Mouse (Mus musculus): ENCODE data around the gene Dcaf8.
"Not testable (repeated sequence)": the region's sequence is repeated elsewhere in the genome, so short reads cannot be mapped to it uniquely, and the experiment has no call there.

The Dcaf8 gene

DNA sequence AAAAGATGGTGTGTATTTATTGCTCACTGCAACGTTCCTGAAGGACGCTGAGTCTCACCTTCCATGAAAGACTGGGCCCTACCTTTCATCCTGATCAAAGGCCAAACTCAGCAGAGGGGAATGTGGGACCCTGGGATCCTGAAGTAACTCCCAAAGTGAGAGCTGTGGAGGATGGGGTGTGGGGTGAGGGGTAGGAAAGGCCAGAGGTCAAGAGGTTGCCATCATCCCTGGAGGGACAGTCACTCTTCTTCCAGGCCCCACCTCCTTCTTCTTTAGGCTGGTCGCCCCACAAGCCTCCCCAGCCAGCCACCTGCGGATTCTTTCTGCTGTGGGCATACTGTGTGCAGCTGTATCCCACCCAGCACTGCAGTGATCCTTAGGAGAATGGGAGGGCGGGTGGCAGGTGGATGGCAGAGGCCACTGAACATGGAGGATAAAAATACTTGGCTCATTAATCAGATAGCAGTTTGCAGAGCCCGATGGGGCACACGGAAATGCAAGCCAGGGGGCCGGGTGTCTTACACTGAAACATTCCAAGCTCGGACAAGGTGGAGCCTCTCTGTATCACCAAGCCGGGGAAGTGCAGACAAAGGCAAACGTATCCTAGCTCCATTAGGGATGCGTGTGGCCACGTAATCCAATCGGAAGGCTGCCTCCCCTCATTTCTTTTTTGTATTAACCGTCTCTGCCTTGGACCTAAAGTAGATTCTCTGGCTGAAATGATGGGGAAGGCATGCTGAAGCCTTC, 70.5 kb downstream of the Dcaf8 start:
- DNase-seq (ENCODE audit: extremely low spot score, low spot score), result no peak

DNA sequence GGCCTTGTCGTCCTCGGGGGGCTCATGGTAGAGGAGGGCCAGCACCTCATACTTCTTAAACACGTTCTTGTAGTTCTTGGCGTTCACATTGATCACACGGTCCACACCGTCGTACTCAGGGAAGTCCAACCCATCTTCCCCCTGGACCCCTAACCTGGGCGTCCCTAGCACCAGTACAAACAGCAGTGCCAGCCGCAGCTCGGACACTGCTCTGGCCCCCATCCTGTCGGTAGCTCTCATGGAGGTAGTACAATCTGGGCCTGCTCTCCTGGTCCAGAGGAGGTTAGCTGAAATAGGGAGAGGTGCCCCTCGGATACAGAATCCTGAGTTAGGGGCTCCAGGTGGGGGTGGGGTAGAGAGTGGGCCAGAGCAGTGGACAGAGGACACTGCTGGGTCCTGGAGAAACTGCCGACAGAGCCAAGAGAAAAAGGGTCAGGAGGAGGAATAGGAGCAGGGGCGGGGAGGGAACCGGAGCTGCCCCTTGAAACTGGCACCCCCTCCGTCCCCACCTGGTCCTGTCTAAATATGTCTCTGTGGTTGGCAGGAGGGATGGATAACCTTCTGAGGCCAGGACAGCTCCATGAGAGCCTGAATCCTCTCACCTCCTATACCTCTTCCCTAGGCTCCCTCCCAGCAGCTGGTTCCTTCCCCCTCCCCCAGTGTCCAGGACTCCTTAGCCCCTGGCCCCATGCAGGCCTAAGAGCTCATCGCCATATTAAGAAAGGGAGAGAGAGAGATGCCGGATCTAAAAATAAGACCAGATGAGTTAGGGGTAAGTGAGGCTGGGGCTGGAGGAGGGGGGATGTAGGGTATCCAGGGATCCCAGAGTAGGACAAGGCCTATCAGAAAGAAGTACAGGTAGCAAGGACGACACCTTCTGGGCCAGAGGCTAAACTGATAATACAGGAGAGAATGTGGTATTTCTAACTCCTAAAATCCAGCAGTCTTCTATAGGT, 71.8 kb downstream of the Dcaf8 start, which contains the start of gene Casq1:
Casq1 (minus strand) TSS at position 418 of the 956 bp plus-strand sequence.
- DNase-seq (ENCODE audit: extremely low spot score, low spot score), result no peak

DNA sequence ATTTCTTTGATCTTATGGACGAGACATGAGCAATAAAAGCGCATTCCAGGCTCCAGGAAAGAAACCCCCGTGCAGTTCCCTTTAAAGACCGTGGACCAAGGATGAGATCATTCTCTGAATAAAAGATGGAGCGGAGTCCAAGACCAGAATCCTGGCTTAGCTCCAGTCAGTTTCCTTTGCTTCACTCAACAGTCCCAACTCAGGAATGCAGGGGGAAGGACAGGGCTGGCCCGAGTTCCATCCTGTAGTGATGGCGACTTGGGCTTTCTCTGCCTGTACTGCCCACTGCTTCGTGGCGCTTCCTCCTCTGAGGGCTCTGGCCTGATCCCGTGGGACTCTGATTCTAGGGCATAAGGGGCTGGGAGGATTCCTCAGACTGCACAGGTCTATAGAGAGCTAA, 72.5 kb downstream of the Dcaf8 start:
- DNase-seq (ENCODE audit: extremely low spot score, low spot score), result no peak

DNA sequence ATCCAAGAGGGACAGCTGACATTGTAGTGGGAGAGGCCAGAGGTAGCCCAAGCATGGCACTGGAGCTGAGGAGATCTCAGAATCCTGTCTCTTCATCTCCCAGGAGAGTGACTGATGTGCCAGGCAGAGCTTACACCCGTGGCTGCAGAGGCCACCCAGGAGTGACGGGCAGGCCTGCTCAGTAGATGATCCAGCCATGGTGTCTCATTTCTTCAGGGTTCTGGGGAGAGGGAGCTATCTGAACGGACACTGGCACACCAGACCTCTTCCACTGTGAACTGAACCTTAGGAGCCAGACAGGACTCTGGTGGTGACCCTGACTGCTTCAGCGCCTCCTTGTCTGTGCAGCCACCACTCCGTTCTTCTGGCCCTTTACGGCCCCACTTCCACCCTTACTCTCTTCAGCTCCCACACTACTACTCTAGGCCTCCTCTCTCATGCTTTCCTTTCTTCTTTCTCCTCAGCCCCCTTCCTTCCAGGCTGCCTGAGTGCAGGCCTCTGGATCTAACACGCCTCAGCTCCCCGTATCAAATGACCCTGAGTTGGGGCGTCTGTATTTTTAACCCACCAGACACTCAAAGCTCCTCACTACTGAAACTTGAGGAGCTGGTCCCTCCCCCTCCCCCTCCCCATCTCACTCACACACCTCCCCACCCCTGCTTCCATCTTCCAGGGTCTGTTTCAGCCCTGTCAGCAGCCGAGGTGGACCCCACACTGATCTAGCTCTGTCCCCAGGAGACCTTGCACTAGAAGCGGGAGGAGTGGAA, 73.6 kb downstream of the Dcaf8 start:
- DNase-seq (ENCODE audit: extremely low spot score, low spot score), result no peak

DNA sequence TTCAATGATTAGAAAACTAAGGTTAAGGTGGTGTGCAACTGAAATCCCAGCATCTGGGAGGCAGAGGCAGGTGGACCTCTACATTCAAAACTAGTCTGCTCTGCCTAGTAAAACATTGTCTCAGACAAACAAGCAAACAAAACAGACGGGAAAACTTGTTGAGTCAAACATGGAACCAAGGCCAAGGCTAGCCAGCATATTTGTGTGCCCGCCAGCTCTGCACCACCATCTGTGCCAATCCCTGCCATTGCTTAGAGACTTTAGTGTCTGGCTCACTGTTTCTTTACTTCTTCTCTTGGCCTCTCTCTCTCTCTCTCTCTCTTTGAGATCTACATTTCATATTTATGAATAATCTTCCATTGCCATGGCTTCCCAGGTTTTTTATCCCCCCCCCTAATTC, 80.3 kb downstream of the Dcaf8 start:
- DNase-seq (ENCODE audit: extremely low spot score, low spot score), result no peak

DNA sequence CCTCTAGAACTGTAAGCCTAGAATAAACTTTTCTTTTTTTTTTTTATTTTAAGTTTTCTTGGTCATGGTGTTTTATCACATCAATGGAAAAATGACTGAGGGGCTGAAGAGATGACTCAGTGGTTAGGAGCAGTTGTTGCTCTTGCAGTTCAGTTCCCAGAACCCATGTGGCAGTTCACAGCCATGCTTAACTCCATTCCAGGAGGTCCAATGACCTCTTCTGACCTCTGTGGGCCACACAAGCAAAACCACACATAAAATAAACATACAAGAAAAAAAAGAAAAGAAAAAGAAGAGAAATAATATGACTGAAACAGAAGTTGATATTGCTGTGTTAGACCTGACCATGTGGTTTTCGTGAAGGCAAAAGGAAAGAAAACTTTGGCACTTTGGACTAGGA, 81.3 kb downstream of the Dcaf8 start:
- DNase-seq (ENCODE audit: extremely low spot score, low spot score), result no peak

DNA sequence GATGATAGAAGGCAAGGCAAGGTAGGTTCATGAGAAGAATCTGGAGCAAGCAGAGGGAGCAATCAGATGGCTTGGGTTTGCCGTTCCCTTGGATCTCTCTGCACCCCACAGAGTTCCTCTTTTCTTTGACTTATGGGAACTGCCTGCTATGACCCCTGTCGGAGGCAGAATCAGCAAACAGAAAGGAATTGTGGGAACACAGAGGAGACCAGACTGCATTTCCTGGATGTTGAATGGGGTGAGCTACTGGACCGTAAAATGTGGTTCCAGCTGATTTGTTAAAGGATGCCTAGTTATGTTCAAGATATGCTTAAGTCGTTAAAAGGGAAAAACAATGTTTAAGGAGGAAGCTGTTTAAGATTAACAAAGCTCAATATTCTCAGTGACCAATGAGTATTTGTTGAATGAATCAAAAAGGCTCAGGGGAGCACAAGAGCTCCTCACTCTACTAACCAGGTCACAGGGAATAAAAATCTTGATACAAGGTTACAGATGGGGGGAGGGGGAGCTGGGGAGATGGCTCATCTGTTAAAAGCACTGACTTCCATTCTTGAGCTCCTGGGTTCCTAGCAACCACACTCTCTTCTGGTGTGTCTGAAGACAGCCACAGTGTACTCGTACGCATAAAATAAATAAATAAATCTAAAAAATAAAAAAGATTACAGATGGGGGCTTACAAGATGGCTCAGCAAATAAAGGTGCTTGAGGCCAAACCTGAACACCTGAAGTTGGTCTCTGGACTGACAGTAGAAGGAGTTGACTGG, 93.2 kb downstream of the Dcaf8 start:
- DNase-seq (ENCODE audit: extremely low spot score, low spot score), result no peak

DNA sequence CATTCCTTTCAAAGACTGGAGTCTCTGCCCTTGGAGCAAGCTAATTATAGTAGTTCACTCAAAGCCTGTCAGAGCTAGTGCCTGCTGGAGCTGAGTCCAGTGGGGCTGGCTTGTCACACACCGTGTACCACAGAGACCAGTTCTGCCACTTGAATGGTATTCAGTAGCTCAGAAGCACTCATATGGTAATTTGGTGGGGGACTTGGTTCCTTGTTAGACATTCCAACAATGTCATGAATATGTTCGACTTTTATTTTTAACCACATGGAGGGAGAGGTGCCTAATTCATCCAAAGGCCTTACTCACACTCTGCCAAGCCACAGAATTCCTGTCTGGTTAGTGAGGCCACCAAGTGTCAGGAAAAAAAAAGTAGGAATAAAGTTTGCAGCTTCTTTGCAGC, 94.5 kb downstream of the Dcaf8 start:
- DNase-seq (ENCODE audit: extremely low spot score, low spot score), result no peak

DNA sequence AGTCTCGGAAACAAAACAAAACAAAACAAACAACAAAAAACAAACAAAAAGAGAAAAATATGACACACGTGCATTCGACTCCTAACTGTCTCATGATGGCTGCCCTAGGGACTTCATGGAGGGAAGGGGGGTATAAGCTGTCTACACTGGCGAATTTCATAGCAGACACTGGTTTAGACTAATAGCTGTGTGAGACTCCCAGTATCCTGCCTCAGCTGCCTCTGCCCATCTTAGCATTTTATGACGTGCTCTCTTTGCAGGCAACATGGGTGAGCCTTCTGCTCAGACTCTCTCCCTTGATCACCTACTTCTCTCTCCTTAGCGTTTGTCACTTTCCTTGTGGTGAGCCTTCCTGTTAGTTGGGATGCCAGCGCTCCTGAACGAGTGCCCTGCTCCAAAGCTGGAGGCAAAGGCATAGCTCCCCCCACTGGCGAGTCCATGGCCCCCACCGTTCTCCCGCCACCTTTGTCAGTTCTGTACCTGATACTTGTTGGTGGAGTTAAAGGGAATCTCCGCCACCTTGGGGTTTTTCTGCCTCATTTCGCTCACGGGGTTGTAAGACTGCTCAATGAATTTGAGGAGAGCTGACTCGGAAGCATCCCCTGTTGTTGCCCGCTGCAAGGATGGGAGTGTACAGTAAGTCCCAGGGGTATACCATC, 95.8 kb downstream of the Dcaf8 start:
- DNase-seq (ENCODE audit: extremely low spot score, low spot score), result no peak

DNA sequence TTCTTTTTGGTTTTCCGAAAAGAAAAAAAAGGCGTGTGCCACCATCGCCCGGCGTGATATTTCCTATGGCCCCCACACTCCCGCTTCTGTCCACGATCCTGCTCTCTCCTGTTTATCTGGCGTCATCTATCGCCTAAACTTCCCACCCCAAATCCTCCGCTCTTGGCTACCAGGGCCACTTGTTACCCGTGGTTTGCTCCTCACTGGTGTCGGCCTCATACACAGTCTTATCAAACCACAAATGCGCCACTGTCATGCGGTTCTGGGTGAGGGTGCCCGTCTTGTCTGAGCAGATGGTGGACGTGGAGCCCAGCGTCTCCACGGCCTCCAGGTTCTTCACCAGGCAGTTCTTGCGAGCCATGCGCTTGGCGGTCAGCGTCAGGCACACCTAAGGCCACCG, 96.8 kb downstream of the Dcaf8 start:
- not testable (repeated sequence) for DNase-seq (ENCODE audit: extremely low spot score, low spot score)

Data from neural tube, embryonic 10.5 days (tissue).